Mouse (Mus musculus) megakaryocyte, embryonic 14.5 days (primary cell): ENCODE measurements around the gene Rlbp1.

Experiments
- FLI1 ChIP-seq: IDR thresholded peaks from 2 replicates; pipeline ENCODE4 v1.6.1; 2012; ENCODE audit warnings: low read length, inconsistent platforms, mixed read lengths
- GATA1 ChIP-seq: IDR thresholded peaks from 3 replicates; pipeline ENCODE4 v1.6.1; 2012; ENCODE audit warnings: mixed read lengths, low read length, inconsistent platforms, borderline replicate concordance

DNA sequence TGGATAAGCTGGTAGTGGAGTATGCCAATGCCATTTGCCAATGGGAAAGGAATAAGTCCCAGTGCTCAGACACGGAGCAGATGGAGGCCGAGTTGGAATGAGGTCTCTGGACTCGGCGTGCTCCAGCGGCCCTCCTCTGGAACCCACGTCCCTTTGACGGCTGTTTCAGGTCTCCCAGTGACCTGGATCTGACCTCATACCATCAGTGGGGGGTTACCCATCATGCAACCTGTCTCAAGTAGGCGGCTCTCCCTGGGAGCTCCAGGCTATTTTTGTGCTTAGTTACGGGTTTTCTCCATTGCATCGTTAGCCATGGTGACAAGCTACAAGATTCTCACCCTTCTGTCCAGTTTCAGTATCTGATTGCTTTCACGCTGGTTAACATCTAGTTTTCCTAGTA, 26.8 kb downstream of the Rlbp1 start:
- no peak for TF ChIP-seq GATA1
- TF ChIP-seq FLI1: no peak
